Comparison of ENCODE assay signal across 18 mouse cellular contexts in the genomic region with DNA sequence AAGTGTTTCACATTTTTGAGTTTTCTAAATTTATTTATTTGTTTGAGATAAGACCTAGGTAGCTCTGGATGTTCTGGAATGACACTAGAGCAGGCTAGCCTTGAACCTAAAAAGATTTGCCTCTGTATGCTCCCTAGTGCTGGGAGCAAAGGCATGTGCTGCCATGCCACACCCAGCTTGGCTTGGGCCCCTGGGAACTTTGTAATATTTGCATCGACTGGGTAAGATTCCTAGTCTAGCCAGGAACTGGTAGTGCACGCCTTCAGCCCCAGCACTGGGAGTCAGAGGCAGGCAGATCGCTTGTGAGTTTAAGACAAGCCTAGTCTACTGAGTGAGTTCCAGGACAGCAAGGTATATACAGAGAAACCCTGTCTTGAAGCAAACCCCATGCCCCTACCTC.
"Had no signal": no experiment of that assay in that cellular context is flagged by ENCODE, and none has a peak within 500 bp of the region (broad histone marks: within the 10 kb centered on the region; RNA-seq: fewer than 3 reads in every experiment).

No protein-coding gene starts in this region.

- H3K4me1 ChIP-seq: liver, embryonic 15.5 days; midbrain, embryonic 10.5 days; midbrain, embryonic 12.5 days; neural tube, embryonic 13.5 days; neural tube, embryonic 15.5 days had no signal

- H3K9me3 ChIP-seq: liver, embryonic 15.5 days; midbrain, embryonic 10.5 days; midbrain, embryonic 12.5 days; neural tube, embryonic 13.5 days; neural tube, embryonic 15.5 days had no signal

- H3K27ac ChIP-seq: liver, embryonic 15.5 days; midbrain, embryonic 10.5 days; midbrain, embryonic 12.5 days; neural tube, embryonic 13.5 days; neural tube, embryonic 15.5 days had no signal

- H3K27me3 ChIP-seq: liver, embryonic 15.5 days; midbrain, embryonic 12.5 days; neural tube, embryonic 13.5 days; neural tube, embryonic 15.5 days had no signal

- DNase-seq: lung, embryonic 14.5 days; lung, postnatal 14 days; midbrain, embryonic 14.5 days; retina, postnatal 1 day; right cerebral cortex, adult 18-20 months; right cerebral cortex, postnatal 25 days; right cerebral cortex, postnatal 4 days; spleen, adult 18-20 months; thymus, adult 18-20 months; thymus, postnatal 14 days; thymus, postnatal 36 days had no signal

- H3K4me2 ChIP-seq: liver, embryonic 15.5 days; lung, embryonic 14.5 days; midbrain, embryonic 12.5 days; neural tube, embryonic 13.5 days; neural tube, embryonic 15.5 days had no signal

- H3K4me3 ChIP-seq: liver, embryonic 15.5 days; midbrain, embryonic 10.5 days; midbrain, embryonic 12.5 days; myocyte; neural tube, embryonic 13.5 days; neural tube, embryonic 15.5 days had no signal

- ATAC-seq: midbrain, embryonic 16.5 days had no signal

- H3K9ac ChIP-seq: liver, embryonic 15.5 days; lung, embryonic 14.5 days; midbrain, embryonic 12.5 days; neural tube, embryonic 13.5 days; neural tube, embryonic 15.5 days had no signal
